Mouse (Mus musculus): ENCODE data around the gene Shf.

- TF ChIP-seq CTCF (IDR thresholded peaks at IDR 0.05) (no peak), POLR2A (IDR thresholded peaks at IDR 0.05; ENCODE audit: insufficient read depth, low read depth, low read length) (no peak)
Measured at GRCm38 (mm10) chr2:122377751-122378246, 8.8 kb upstream of the Shf start.

All from heart, adult 2 months (tissue).